Mouse (Mus musculus) heart, embryonic 15.5 days (tissue): ENCODE results near the gene Card14. TPM values are rescaled to one million over a fixed set of nuclear protein-coding genes. Genes with fewer than 3 reads are reported as not detected.

ENCODE experiments used
- ATAC-seq: fragments of 200-750 bp; cut with Nextera tagmentation; replicated peaks from 2 replicates; pipeline ENCODE4 v1.8.0; 2017; ENCODE audit warnings: low read depth, moderate TSS enrichment; ENCODE audit not compliant: insufficient number of reproducible peaks, insufficient read depth, low FRiP score
- H3K27ac ChIP-seq: fragments of 300-500 bp; sonication (generic); 2 replicates; pipeline ENCODE4 v1.5.1; 2015; ENCODE audit warnings: mild to moderate bottlenecking, inconsistent platforms
- H3K27me3 ChIP-seq: fragments of 300-500 bp; sonication (generic); 2 replicates; pipeline ENCODE4 v1.6.1; 2015; ENCODE audit warnings: inconsistent platforms
- H3K36me3 ChIP-seq: fragments of 300-500 bp; sonication (generic); 2 replicates; pipeline ENCODE4 v1.6.1; 2015; ENCODE audit warnings: mild to moderate bottlenecking, inconsistent platforms
- H3K4me1 ChIP-seq: fragments of 300-500 bp; sonication (generic); replicated peaks from 2 replicates; pipeline ENCODE4 v1.6.1; 2015; ENCODE audit warnings: inconsistent platforms
- H3K4me2 ChIP-seq: fragments of 300-500 bp; sonication (generic); 2 replicates; pipeline ENCODE4 v1.6.1; 2015; ENCODE audit warnings: inconsistent platforms, mild to moderate bottlenecking, moderate library complexity
- H3K4me3 ChIP-seq: fragments of 300-500 bp; sonication (generic); 2 replicates; pipeline ENCODE4 v1.5.1; 2015; ENCODE audit warnings: mild to moderate bottlenecking, inconsistent platforms
- H3K9ac ChIP-seq: fragments of 300-500 bp; sonication (generic); 2 replicates; pipeline ENCODE4 v1.6.1; 2015; ENCODE audit warnings: mild to moderate bottlenecking, inconsistent platforms
- H3K9me3 ChIP-seq: fragments of 300-500 bp; sonication (generic); replicated peaks from 2 replicates; pipeline ENCODE4 v1.6.1; 2016; ENCODE audit warnings: inconsistent platforms
- WGBS: fragments of 180-500 bp; shearing (Covaris S2); methylation state at CpG from one replicate; pipeline ENCODE4 v1.1.7; 2015; ENCODE audit warnings: mixed read lengths; 5-methylcytosine and 5-hydroxymethylcytosine counted together
- polyA plus RNA-seq: library from polyadenylated mRNA; unstranded; fragments of >200 nt; fragmentation: Nextera tagmentation; extraction: Ambion mirVana; gene quantifications from 2 replicates; pipeline ENCODE4 v1.2.1, GENCODE M21; 2015

Gene Card14
- polyA plus RNA-seq, 1 experiment from 2014 or later = 0.38 TPM

DNA sequence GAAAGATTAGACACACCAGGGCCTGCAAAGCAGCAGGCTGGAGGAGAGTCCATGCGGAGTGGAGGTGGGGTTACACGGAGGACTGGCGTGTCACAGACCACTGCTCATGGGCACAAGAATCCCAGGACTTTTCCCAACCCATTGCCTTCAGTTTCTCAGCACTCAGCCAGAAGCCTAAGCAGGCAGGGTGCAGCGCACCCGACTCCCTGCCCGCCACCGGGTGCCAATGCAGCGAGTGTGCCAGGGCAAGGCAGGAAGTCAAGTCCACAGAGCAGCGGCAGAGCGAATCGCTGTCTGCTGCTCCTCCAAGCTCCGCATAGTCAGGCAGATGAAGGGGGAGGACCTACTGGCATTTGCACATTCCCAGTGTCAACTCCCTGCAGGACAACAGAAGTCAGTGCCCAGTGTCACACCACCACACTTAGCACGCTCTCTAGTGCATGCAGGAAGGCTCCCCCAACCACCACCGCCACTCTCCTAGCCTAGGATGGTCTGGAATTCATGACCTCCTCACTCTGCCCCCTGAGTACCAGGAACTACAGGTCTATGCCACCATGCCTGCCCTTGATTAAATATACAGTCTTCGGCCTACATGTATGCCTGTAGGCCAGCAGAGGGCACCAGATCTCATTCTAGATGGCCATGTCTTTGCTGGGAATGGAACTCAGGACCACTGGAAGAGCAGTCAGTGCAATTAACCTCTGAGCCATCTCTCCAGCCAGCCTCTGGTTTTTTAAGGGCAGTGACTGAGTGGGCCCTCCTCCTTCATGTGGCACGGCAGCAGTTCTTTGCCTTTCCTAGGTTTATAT lies 2.5 kb upstream of the Card14 start:
- no peak overlapping the region for H3K27ac ChIP-seq
- no peak overlapping the region for H3K9ac ChIP-seq
- no peaks in the 10 kb centered on the region for H3K36me3 ChIP-seq
- no peaks in the 10 kb centered on the region for H3K9me3 ChIP-seq
- ATAC-seq = no peak
- 47% methylated on average over 16 of the region's 16 CpGs for WGBS
- H3K4me2 ChIP-seq = no peak overlapping the region
- H3K4me3 ChIP-seq = no peak overlapping the region
- H3K4me1 ChIP-seq = peaks cover 28% of the 10 kb centered on the region
- peaks cover 10% of the 10 kb centered on the region for H3K27me3 ChIP-seq

- peak; percentile 33; the same call in 1 of the 2 replicates for ATAC-seq
- Histone ChIP-seq H3K9ac (no peak overlapping the region), H3K4me1 (peaks cover 26% of the 10 kb centered on the region), H3K27me3 (peaks cover 17% of the 10 kb centered on the region), H3K27ac (peak overlapping the region; percentile 81), H3K4me3 (no peak overlapping the region), H3K4me2 (0 out of 2 replicates have a peak overlapping the region, but pooled peaks have one; percentile 6), H3K36me3 (no peaks in the 10 kb centered on the region), H3K9me3 (no peaks in the 10 kb centered on the region)
- 41% methylated on average over 13 of the region's 13 CpGs for WGBS
These were observed 558 bp upstream of the Card14 start for GRCm38 (mm10) chr11:119306762-119307657.

- Histone ChIP-seq H3K9me3 (no peaks in the 10 kb centered on the region), H3K27me3 (peaks cover 17% of the 10 kb centered on the region), H3K4me1 (peaks cover 26% of the 10 kb centered on the region), H3K9ac (no peak overlapping the region), H3K4me3 (no peak overlapping the region), H3K36me3 (no peaks in the 10 kb centered on the region), H3K4me2 (no peak overlapping the region), H3K27ac (peak overlapping the region; percentile 81)
- 27% methylated on average over 11 of the region's 11 CpGs for WGBS
- ATAC-seq = no peak
These were observed 348 bp downstream of the Card14 start for GRCm38 (mm10) chr11:119307916-119308315.

DNA sequence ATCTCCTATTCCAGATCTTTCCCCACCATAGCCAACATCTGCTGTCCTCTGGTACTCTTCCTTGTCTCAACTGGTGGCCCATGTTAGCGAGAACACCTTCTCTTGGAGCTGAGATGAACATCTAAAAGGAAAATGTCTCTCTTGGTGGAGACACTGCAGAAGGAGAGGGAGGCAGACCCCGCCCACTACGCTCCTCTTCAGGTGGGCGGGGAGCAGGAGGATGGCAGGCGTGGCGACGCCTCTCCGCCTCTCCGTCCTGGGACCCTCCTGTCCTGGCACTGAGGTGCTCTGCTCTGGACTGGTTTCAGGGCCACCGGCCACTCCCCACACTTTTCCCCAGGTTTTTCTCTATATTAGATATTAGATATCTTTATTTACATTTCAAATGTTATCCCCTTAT lies 3.1 kb downstream of the Card14 start:
- Histone ChIP-seq H3K4me2 (no peak overlapping the region), H3K36me3 (no peaks in the 10 kb centered on the region), H3K4me3 (no peak overlapping the region), H3K27ac (no peak overlapping the region), H3K27me3 (peaks cover 13% of the 10 kb centered on the region), H3K4me1 (peaks cover 23% of the 10 kb centered on the region), H3K9ac (no peak overlapping the region), H3K9me3 (no peaks in the 10 kb centered on the region)
- WGBS = 24% methylated on average over 10 of the region's 10 CpGs
- ATAC-seq = no peak

- Histone ChIP-seq H3K4me1 (no peaks in the 10 kb centered on the region), H3K4me2 (no peak overlapping the region)
- 70% methylated on average over 17 of the region's 17 CpGs for WGBS
These were observed 6.8 kb downstream of the Card14 start for GRCm38 (mm10) chr11:119314252-119314936.

DNA sequence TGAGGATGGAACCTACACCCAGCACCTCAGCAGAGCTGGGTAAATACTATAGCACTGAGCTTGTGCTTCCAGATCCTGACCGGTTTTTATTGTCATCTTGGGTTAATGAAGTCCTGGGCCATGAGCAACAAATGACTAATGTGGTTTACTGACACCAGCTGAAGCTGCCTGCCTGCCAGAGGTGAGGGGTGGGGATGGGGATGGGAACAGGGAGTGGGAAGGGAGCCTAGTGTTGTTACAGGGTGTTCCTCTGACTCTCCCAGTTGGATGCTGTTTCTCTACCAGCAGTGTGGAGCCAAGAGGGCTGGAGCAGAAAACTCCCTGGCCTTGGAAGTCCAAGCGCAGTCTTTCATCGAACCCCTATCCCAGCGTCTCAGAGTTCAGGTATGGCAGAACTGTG lies 9.2 kb downstream of the Card14 start:
- Histone ChIP-seq H3K4me3 (no peak overlapping the region), H3K4me2 (no peak overlapping the region), H3K27ac (no peak overlapping the region), H3K36me3 (no peaks in the 10 kb centered on the region), H3K27me3 (no peaks in the 10 kb centered on the region), H3K9me3 (no peaks in the 10 kb centered on the region), H3K4me1 (no peaks in the 10 kb centered on the region), H3K9ac (no peak overlapping the region)
- 82% methylated on average over 4 of the region's 4 CpGs for WGBS
- no peak for ATAC-seq

More at GRCm38 (mm10) chr11:119314252-119314936, 6.8 kb downstream of the Card14 start:
- Histone ChIP-seq H3K27ac (no peak overlapping the region), H3K9me3 (no peaks in the 10 kb centered on the region), H3K27me3 (peaks cover 13% of the 10 kb centered on the region), H3K4me3 (no peak overlapping the region), H3K36me3 (no peaks in the 10 kb centered on the region), H3K9ac (no peak overlapping the region)
- no peak for ATAC-seq

GRCm38 (mm10) chr11:119322521-119322920 lies 15.0 kb downstream of the Card14 start:
- no peak for ATAC-seq
- Histone ChIP-seq H3K4me1 (no peaks in the 10 kb centered on the region), H3K27ac (no peak overlapping the region), H3K9me3 (no peaks in the 10 kb centered on the region), H3K27me3 (0 out of 2 replicates have a peak, but pooled peaks cover 4% of the 10 kb centered on the region), H3K4me3 (no peak overlapping the region), H3K36me3 (no peaks in the 10 kb centered on the region), H3K9ac (no peak overlapping the region), H3K4me2 (no peak overlapping the region)
- 73% methylated on average over 13 of the region's 13 CpGs for WGBS

- 75% methylated on average over 1 of the region's 1 CpGs for WGBS
- no peak overlapping the region for H3K9ac ChIP-seq
- H3K36me3 ChIP-seq = no peaks in the 10 kb centered on the region
- no peaks in the 10 kb centered on the region for H3K4me1 ChIP-seq
- peaks cover 4% of the 10 kb centered on the region; the same call in 1 of the 2 replicates for H3K27me3 ChIP-seq
- no peak overlapping the region for H3K27ac ChIP-seq
- no peak for ATAC-seq
- H3K4me2 ChIP-seq = no peak overlapping the region
- H3K9me3 ChIP-seq = no peaks in the 10 kb centered on the region
- H3K4me3 ChIP-seq = no peak overlapping the region
These were observed 17.5 kb downstream of the Card14 start for GRCm38 (mm10) chr11:119325068-119325467.

DNA sequence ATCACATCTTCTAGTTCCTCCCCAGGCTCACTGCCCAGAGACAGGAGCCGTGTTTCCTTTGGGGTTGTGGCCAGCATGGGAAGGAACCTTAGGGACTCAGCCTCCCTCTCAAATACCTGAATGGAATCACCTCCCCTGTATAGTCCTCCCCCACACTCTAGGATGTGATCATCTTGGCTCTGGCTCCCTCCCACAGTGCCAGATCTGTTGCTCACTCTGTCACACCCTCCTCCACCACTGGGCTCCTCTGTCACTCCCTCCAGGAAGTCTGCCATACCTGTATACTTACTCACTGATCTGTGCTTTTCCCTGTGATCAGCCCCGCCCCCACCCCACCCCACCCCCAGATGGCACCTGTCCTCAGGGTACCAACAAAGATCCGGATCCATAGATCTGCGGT lies 23.0 kb downstream of the Card14 start:
- Histone ChIP-seq H3K4me1 (no peaks in the 10 kb centered on the region), H3K27ac (no peak overlapping the region), H3K4me2 (no peak overlapping the region), H3K27me3 (peaks cover 12% of the 10 kb centered on the region), H3K9ac (no peak overlapping the region), H3K4me3 (no peak overlapping the region), H3K36me3 (no peaks in the 10 kb centered on the region), H3K9me3 (no peaks in the 10 kb centered on the region)
- 66% methylated on average over 4 of the region's 4 CpGs for WGBS
- no peak for ATAC-seq

- Histone ChIP-seq H3K4me2 (no peak overlapping the region), H3K9me3 (no peaks in the 10 kb centered on the region), H3K27me3 (peaks cover 12% of the 10 kb centered on the region), H3K27ac (no peak overlapping the region), H3K9ac (no peak overlapping the region), H3K36me3 (no peaks in the 10 kb centered on the region), H3K4me3 (no peak overlapping the region), H3K4me1 (no peaks in the 10 kb centered on the region)
- WGBS = 36% methylated on average over 3 of the region's 3 CpGs
- ATAC-seq = no peak
These were observed 24.4 kb downstream of the Card14 start for GRCm38 (mm10) chr11:119331970-119332369.
